Mouse (Mus musculus) brain, adult 2 months (tissue): ENCODE results near the gene Otor.
A peak's percentile ranks its signal among the peaks of the same experiment; 100 is the strongest.

ENCODE experiments used
- DNase-seq: peaks from one replicate; pipeline ENCODE4 v3.0.0; 2011; ENCODE audit warnings: low read depth, low spot score

Gene Otor

GRCm38 (mm10) chr2:143078198-143078851 lies at the start of gene Otor:
Gene Otor (plus strand): TSS chr2:143078473.
- DNase-seq, result no peak

- DNase-seq, result no peak
These were observed 47.0 kb upstream of the Otor start for GRCm38 (mm10) chr2:143031283-143031682.

- peak; percentile 44 for DNase-seq
These were observed 45.7 kb upstream of the Otor start for GRCm38 (mm10) chr2:143032378-143033255.

DNA sequence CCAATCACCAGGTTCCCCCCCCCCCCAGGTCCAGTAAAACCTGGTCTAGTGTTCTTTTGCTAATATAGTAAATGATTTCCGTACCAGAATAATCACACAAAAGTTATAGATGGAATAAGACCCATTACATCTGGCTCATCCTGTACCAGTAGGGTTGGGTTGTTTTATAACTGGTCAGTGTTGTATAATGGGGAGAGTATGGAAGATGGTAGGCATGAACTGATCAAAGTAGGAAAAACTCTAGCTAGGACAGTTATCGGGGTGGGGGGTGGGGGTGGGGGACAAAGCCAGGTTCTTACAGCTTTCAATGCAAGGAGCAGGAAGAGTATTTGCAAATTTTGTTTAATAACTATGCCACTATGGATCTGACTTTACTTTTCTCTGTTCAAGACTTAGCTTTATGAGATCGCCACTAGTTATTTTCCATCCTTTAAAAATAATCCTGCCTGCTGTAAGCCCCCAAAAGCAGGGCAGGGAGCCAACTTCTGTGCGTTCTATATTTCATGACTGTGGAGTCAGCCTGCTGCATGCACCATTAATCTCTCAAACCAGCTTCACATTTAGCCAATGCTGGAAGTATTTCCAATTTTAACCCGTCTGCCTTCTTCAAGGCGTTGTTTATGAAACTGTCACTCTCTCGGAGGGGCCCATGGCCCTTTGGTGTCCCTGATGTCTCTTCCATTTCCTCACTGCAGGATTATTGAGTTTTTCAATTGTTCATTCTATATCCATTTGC lies 43.8 kb upstream of the Otor start:
- DNase-seq, result peak; percentile 54

DNA sequence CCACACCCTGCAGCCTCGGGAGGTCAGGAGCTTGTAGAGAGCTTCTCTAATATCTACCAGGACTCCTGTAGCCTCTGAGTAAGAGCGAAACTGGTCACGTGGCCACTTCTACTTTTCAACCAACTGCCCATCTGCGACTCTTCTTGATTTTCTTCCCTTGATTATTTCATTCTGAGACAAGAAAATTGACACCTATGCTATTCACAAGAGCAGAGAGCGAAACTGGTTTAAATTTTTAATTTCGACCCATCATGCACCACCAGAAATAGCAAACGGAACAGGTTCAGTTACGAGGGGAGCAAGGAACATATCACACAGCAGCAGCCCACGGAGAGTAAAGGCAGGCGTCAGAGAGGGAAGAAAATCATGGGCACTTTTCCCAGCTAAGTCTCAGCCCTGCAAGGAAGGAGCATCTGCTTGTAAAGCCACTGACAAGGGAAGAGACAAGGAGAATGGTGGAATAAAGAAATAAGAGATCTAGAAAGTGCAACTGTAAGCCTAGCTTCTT lies 43.1 kb upstream of the Otor start:
- peak; percentile 86 for DNase-seq

GRCm38 (mm10) chr2:143041596-143041995 lies 36.7 kb upstream of the Otor start:
- DNase-seq, result no peak

GRCm38 (mm10) chr2:143055251-143055650 lies 23.0 kb upstream of the Otor start:
- no peak for DNase-seq

DNA sequence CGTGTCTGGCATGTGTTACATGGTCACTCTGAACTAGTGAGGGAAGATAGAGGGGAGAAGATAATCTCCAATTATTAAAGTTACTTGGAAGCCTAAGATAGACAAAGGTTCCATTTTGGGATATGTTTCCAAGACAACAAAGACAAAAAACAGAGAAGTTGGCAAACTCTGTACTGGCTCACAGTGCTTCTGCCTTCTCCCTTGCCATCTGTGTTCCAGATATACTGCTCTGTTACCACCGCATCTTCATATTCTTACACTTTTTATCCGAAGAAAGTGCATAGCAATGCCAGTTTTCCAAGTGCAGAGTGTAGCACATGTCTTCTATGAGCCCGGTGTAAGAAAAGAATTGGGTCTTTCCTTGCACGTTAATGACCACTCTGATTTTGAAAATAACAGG lies 21.5 kb upstream of the Otor start:
- DNase-seq, result peak; percentile 83

- peak; percentile 21 for DNase-seq
These were observed 15.9 kb upstream of the Otor start for GRCm38 (mm10) chr2:143062432-143062811.

- DNase-seq, result peak; percentile 97
These were observed 15.2 kb upstream of the Otor start, which contains the start of gene Snrpb2 for GRCm38 (mm10) chr2:143062812-143063792. Gene Snrpb2 (plus strand): TSS chr2:143063039.

DNA sequence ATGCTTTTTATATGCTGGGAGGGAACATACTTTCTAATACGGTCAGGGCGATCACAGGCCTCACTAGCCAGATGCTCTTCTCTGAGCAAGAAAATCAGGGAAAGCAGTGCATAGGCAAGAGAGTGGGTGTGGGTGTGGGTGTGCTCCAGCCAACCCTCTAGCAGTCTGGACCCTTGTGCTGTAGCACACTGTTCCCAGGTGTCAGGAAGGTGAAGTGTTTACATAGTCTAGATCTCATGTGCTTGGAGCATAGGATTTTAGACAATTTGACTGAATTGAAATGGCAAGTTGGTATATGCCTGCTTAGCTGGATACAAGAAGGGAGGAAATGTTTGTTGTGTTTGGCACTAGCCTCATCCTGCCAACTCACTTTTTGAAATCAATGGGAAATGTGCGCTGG lies 12.4 kb upstream of the Otor start:
- DNase-seq, result no peak

- peak; percentile 33 for DNase-seq
These were observed 3.4 kb downstream of the Otor start for GRCm38 (mm10) chr2:143081693-143082092.

- no peak for DNase-seq
These were observed 6.7 kb downstream of the Otor start for GRCm38 (mm10) chr2:143084852-143085397.

- DNase-seq, result no peak
These were observed 11.6 kb downstream of the Otor start for GRCm38 (mm10) chr2:143089866-143090265.

- peak; percentile 92 for DNase-seq
These were observed 15.5 kb downstream of the Otor start for GRCm38 (mm10) chr2:143093726-143094125.

- peak; percentile 53 for DNase-seq
These were observed 16.5 kb downstream of the Otor start for GRCm38 (mm10) chr2:143094761-143095160.

DNA sequence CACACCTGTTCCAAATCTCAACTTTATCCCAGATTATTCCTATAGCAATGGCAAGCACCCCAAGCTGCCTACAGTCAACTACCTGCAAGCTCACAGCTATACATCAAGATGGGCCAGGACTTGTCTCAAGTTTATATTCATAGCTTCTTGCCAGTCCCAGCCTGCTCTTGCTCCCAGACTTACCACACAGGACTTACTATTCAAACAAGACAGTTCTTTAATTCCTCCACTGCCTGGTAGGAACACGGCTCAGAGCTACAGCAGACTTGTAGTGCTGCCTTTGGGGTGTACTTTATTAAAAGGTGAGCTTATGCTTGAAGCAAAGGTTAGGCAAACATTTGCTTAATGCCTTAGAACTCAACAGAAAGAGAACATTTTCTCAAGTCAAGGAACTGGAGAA lies 18.9 kb downstream of the Otor start:
- no peak for DNase-seq

DNA sequence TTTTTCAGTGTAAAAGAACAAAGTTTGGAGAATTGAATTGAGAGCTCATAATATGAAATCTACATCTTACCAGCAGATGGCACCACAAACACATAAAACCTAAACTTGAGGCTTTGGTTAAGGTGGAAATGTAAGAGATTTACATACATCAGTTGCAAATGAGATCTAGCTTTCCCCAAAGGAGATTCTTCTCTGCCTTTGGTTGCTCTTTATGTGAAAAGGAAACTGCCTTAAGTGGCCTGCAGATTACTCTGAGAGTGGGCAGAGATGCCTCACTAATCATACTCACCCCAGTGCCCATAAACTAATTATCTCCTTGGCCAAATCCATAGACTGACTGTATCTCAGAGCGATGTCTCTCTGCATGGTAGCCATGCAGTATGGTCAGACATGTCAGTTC lies 35.6 kb downstream of the Otor start:
- DNase-seq, result peak; percentile 76

- DNase-seq, result peak; percentile 91
These were observed 36.4 kb downstream of the Otor start for GRCm38 (mm10) chr2:143114716-143115115.

DNA sequence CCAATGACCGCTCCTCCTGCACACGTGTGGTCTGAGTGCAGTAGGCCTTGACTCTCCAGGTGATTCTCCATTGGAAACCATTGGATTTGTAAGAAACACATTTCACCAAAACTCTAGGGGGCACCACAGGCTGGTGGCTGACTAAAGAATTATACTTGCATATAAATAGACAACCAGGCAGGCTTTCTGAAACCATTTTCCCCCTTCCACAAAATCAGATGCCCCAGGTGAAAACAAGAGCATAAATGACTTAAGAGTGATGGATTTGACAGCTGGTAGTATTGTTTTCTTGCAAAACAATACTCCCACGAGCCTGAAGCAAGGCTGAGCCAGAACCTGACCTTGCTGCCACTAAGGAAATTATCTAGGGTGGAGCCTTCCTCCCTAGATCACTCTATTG lies 39.2 kb downstream of the Otor start:
- peak; percentile 87 for DNase-seq
